Mouse (Mus musculus) heart, embryonic 15.5 days (tissue): ENCODE results near the gene Ndufa13. TPM values are rescaled to one million over a fixed set of nuclear protein-coding genes. Genes with fewer than 3 reads are reported as not detected.

ENCODE experiments used
- ATAC-seq: fragments of 200-750 bp; cut with Nextera tagmentation; replicated peaks from 2 replicates; pipeline ENCODE4 v1.8.0; 2017; ENCODE audit warnings: low read depth, moderate TSS enrichment; ENCODE audit not compliant: insufficient number of reproducible peaks, insufficient read depth, low FRiP score
- H3K27ac ChIP-seq: fragments of 300-500 bp; sonication (generic); 2 replicates; pipeline ENCODE4 v1.5.1; 2015; ENCODE audit warnings: mild to moderate bottlenecking, inconsistent platforms
- H3K27me3 ChIP-seq: fragments of 300-500 bp; sonication (generic); 2 replicates; pipeline ENCODE4 v1.6.1; 2015; ENCODE audit warnings: inconsistent platforms
- H3K36me3 ChIP-seq: fragments of 300-500 bp; sonication (generic); 2 replicates; pipeline ENCODE4 v1.6.1; 2015; ENCODE audit warnings: mild to moderate bottlenecking, inconsistent platforms
- H3K4me1 ChIP-seq: fragments of 300-500 bp; sonication (generic); replicated peaks from 2 replicates; pipeline ENCODE4 v1.6.1; 2015; ENCODE audit warnings: inconsistent platforms
- H3K4me2 ChIP-seq: fragments of 300-500 bp; sonication (generic); 2 replicates; pipeline ENCODE4 v1.6.1; 2015; ENCODE audit warnings: inconsistent platforms, mild to moderate bottlenecking, moderate library complexity
- H3K4me3 ChIP-seq: fragments of 300-500 bp; sonication (generic); 2 replicates; pipeline ENCODE4 v1.5.1; 2015; ENCODE audit warnings: mild to moderate bottlenecking, inconsistent platforms
- H3K9ac ChIP-seq: fragments of 300-500 bp; sonication (generic); 2 replicates; pipeline ENCODE4 v1.6.1; 2015; ENCODE audit warnings: mild to moderate bottlenecking, inconsistent platforms
- H3K9me3 ChIP-seq: fragments of 300-500 bp; sonication (generic); replicated peaks from 2 replicates; pipeline ENCODE4 v1.6.1; 2016; ENCODE audit warnings: inconsistent platforms
- WGBS: fragments of 180-500 bp; shearing (Covaris S2); methylation state at CpG from one replicate; pipeline ENCODE4 v1.1.7; 2015; ENCODE audit warnings: mixed read lengths; 5-methylcytosine and 5-hydroxymethylcytosine counted together
- polyA plus RNA-seq: library from polyadenylated mRNA; unstranded; fragments of >200 nt; fragmentation: Nextera tagmentation; extraction: Ambion mirVana; gene quantifications from 2 replicates; pipeline ENCODE4 v1.2.1, GENCODE M21; 2015

The Ndufa13 gene
- polyA plus RNA-seq, 1 experiment from 2014 or later: 390 TPM

DNA sequence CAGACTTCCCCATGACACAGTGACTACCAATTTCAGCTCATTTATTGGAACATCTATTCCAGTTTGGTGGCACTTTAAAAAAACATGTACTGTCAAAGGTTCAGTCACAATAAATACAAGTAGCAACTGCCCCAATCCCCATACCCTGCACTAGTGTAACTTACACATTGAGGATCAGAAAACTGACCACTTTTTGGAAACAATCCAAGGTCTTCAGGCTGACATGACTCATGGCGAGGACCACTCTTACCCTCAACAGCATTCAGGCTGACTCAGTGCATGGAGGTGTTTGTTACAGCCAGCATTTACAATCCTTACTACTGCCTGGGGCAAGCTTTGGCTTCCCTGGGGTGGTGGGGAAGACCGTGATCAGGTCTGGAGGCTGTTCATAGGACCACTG, 4.7 kb upstream of the Ndufa13 start:
- H3K4me2 ChIP-seq: no peak overlapping the region
- no peak overlapping the region for H3K27ac ChIP-seq
- peaks cover 44% of the 10 kb centered on the region for H3K36me3 ChIP-seq
- no peaks in the 10 kb centered on the region for H3K9me3 ChIP-seq
- H3K27me3 ChIP-seq: no peaks in the 10 kb centered on the region
- no peak overlapping the region for H3K4me3 ChIP-seq
- no peak overlapping the region for H3K9ac ChIP-seq
- WGBS: 72% methylated on average over 2 of the region's 2 CpGs
- H3K4me1 ChIP-seq: peaks cover 26% of the 10 kb centered on the region
- no peak for ATAC-seq

DNA sequence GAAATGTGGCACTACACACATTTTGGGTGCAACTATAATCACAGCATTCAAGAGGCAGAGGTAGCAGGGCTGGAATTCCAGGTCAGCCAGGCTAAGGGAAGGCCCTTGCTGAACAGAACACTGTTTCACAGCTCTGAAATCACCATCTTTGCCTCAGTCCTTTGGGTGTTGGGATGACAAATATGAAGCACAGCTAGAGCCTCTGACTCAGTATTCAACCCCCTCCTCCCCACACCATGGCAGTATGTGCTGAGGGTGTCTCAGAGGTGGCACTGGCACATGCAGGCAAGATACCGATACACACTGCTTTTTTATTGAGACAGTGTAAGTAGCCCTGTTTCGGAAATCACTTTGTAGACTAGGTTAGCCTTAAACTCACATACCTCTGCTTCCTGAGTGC, 3.9 kb upstream of the Ndufa13 start:
- no peak for ATAC-seq
- H3K9ac ChIP-seq: no peak overlapping the region
- no peak overlapping the region for H3K4me2 ChIP-seq
- H3K27me3 ChIP-seq: no peaks in the 10 kb centered on the region
- peaks cover 35% of the 10 kb centered on the region for H3K36me3 ChIP-seq
- 82% methylated on average over 2 of the region's 2 CpGs for WGBS
- H3K27ac ChIP-seq: no peak overlapping the region
- peaks cover 31% of the 10 kb centered on the region for H3K4me1 ChIP-seq
- H3K4me3 ChIP-seq: no peak overlapping the region
- no peaks in the 10 kb centered on the region for H3K9me3 ChIP-seq

DNA sequence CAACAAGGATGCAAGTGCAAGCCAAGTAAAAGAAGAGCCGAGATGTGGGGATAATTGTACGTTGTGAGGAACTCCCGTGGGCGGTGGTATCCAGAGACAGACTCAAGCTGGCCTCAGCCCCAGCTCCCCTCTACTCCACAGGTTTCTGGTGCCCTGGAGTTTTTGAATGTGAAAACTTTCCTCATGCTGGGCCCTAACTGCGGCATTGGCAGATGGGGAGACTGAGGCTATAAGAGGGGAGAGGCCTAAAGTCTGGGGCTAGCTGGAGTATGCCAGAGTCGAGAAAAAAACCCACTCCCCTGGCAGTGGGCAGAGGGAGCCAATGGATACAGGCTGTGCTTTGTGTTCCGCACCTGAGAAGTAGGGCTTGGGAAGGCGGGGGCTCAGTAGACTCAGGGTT, 1.7 kb upstream of the Ndufa13 start:
- H3K4me1 ChIP-seq: peaks cover 43% of the 10 kb centered on the region
- peaks cover 16% of the 10 kb centered on the region for H3K36me3 ChIP-seq
- no peaks in the 10 kb centered on the region for H3K27me3 ChIP-seq
- H3K9me3 ChIP-seq: no peaks in the 10 kb centered on the region
- H3K9ac ChIP-seq: no peak overlapping the region
- 79% methylated on average over 8 of the region's 8 CpGs for WGBS
- no peak for ATAC-seq
- H3K4me2 ChIP-seq: no peak overlapping the region
- H3K27ac ChIP-seq: no peak overlapping the region
- no peak overlapping the region for H3K4me3 ChIP-seq

DNA sequence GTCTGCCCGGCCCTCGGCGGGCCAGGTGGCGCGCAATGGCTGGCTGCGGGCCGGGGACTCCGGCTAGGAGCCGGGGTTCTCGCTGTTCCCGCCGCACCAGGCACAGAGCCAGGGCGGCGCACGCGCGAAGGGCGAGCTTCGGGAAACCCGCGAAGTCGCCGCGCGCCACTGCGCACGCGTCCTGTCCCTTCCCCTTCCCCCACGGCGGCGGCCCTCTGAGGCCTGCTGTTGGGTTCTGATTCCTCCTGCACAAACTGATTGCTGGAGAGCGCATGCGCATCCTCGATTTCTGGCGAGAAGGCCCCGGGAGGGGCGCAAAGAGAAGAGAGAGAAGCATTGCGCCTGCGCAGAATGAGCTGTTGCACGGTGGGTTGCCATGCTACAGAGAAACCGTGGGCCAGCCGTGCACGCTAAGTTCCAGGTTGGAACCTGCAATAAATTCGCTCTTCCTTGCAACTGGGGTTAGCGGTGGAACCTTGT, 745 bp upstream of the Ndufa13 start:
- Histone ChIP-seq H3K27me3 (no peaks in the 10 kb centered on the region), H3K27ac (peak overlapping the region; percentile 93), H3K9me3 (no peaks in the 10 kb centered on the region), H3K9ac (peak overlapping the region; percentile 70), H3K4me1 (peaks cover 50% of the 10 kb centered on the region), H3K4me2 (peak overlapping the region; percentile 90), H3K36me3 (peaks cover 8% of the 10 kb centered on the region), H3K4me3 (peak overlapping the region; percentile 79)
- ATAC-seq: peak; percentile 87
- WGBS: under 1% methylated on average over 45 of the region's 45 CpGs

DNA sequence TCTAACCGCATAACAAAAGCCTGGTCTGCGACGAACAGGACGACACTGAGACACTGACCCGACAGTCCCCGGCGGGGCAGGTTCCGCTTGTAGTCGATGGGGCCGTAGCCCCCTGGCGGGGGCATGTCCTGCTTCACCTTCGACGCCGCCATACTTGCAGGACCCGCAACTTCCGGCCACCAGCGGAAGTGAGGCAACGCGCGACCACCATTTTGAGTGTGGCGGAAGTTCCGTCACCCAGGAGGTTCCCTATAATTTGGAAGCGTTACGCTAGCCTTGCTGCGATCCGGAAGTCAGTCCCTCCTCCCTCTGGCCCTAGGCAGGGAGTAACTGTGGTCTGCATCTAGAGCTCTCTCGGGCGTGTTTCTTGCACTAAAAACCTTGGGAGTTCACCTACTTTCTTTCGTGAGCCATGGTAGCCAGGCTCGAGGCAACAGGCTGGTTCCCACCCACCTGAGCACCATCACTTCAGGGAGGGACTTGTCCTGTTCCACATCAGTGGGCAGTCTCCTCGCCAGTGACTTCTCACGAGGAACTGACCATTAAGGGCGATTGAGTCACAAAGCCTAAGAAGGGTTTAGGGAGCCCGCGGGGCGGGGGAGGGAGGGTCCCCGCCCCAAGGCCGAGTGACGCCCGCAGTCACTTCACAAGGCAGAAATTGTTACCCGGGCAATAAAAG, 735 bp downstream of the Ndufa13 start:
- peaks cover 3% of the 10 kb centered on the region for H3K36me3 ChIP-seq
- H3K27ac ChIP-seq: peak overlapping the region; percentile 93
- H3K4me1 ChIP-seq: peaks cover 64% of the 10 kb centered on the region
- 1% methylated on average over 41 of the region's 41 CpGs for WGBS
- H3K27me3 ChIP-seq: no peaks in the 10 kb centered on the region
- peak overlapping the region; percentile 71 for H3K9ac ChIP-seq
- H3K4me2 ChIP-seq: peak overlapping the region; percentile 90
- peak overlapping the region; percentile 79 for H3K4me3 ChIP-seq
- no peaks in the 10 kb centered on the region for H3K9me3 ChIP-seq
- peak; percentile 65 for ATAC-seq

DNA sequence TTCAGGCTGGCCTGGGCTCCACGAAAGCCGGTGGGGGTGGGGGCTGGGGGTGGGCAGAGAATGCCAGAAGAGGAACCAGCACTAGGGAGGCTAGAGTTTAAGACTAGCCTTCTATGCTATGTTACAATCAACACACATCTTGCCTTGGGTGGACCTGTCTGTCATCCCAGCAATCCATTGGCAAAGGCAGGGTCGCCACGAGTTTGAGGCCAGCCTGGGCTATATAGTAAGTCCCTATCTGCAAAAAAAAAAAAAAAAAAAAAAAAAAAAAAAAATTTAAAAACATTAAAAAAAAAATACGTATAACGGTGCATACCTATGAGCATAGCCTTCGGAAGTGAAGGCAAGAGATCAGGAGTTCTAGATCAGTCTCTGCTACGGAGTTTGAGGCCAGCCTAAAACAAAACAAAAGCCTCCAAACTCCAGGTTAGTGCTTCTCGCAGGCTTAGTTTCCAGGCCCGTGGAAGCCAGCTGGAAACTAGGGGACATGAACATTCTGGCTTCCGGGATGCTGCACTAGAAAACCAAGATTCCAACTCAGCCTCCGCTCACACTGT, 1.4 kb downstream of the Ndufa13 start:
- Histone ChIP-seq H3K27ac (peak overlapping the region; percentile 93), H3K36me3 (peaks cover 3% of the 10 kb centered on the region), H3K9ac (peak overlapping the region; percentile 71), H3K4me2 (peak overlapping the region; percentile 90), H3K27me3 (no peaks in the 10 kb centered on the region), H3K9me3 (no peaks in the 10 kb centered on the region), H3K4me3 (peak overlapping the region; percentile 79), H3K4me1 (peaks cover 66% of the 10 kb centered on the region)
- 12% methylated on average over 12 of the region's 12 CpGs for WGBS
- no peak; the same call in 1 of the 2 replicates for ATAC-seq

DNA sequence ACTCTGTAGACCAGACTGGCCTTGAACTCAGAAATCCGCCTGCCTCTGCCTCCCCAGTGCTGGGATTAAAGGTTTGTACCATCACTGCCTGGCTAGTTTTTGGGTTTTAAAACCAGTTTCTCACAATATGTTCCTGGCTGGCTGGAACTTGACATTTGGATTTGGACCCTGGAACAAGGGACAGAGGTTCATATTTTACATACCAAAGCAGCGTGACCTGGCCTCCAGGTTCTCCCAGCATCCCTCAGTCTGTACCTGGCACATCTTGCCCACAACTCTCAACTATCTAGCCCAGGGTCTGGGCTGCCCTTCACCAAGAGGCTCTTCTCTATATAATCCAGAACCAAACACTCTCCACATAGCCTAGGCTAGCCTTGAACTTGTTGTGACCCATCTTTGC, 2.5 kb downstream of the Ndufa13 start:
- Histone ChIP-seq H3K36me3 (peaks cover 3% of the 10 kb centered on the region), H3K4me1 (peaks cover 76% of the 10 kb centered on the region), H3K9ac (no peak overlapping the region), H3K4me3 (0 out of 2 replicates have a peak overlapping the region, but pooled peaks have one; percentile 79), H3K27me3 (no peaks in the 10 kb centered on the region), H3K4me2 (peak overlapping the region; percentile 90), H3K27ac (no peak overlapping the region), H3K9me3 (no peaks in the 10 kb centered on the region)
- WGBS: 86% methylated on average over 2 of the region's 2 CpGs
- ATAC-seq: no peak

DNA sequence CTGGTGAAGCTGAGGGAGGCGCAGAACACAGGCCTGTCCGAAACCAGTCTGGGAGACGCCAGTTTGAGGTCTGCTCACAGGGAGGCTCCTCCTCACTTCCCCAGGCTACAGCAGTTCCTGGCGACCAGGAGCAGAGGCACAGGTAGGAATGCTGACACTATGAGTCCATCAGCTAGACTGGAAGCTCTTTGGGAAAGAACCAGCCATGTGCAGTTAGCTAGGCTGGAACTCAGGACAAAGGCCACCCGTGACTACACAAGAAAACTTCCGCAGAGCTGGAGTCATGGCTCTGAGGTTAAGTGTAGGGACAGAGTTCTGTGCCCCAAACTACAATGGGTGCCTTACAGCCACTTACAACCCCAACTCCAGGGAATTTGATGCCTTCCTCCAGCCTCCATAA, 4.5 kb downstream of the Ndufa13 start:
- H3K27ac ChIP-seq: no peak overlapping the region
- H3K9me3 ChIP-seq: no peaks in the 10 kb centered on the region
- no peak overlapping the region for H3K9ac ChIP-seq
- H3K4me1 ChIP-seq: peaks cover 78% of the 10 kb centered on the region
- WGBS: 83% methylated on average over 6 of the region's 6 CpGs
- ATAC-seq: no peak
- H3K36me3 ChIP-seq: peaks cover 17% of the 10 kb centered on the region
- no peak overlapping the region for H3K4me3 ChIP-seq
- no peaks in the 10 kb centered on the region for H3K27me3 ChIP-seq
- H3K4me2 ChIP-seq: no peak overlapping the region

DNA sequence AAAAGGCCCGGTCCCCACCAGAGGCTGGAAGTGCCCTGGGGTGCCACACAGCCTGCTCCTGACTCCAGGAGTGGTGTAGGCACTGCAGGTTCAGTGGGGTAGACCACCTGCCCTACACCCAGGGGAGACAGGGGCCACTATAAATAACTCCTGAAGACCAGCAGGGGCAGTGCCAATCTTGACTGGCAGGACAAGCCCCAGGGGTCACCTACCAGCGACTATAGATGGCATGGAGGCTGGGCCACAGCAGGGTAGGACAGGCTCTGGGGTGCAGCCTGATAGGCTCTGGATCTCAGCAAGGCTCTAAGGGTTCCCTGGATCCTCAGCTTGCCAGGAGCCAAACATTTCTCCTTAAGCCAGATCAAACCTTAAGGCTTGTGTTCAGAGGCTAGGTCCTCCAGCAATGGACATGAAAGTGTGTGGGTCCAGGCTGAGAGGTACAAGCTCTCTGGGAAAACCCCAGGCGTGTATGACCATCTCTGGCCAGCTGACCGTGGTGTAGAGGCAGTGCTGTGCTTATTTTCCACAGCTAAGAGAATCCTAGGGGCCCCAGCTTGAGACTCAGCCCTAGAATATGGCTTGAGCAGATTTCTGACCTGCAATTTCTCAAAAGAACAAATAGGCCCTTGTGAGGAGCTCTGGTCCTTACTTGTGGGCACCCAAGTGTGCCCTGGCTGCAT, 6.4 kb downstream of the Ndufa13 start:
- H3K9ac ChIP-seq: 0 out of 2 replicates have a peak overlapping the region, but pooled peaks have one; percentile 32
- no peaks in the 10 kb centered on the region for H3K27me3 ChIP-seq
- 59% methylated on average over 4 of the region's 4 CpGs for WGBS
- H3K36me3 ChIP-seq: peaks cover 20% of the 10 kb centered on the region
- peaks cover 66% of the 10 kb centered on the region for H3K4me1 ChIP-seq
- H3K27ac ChIP-seq: no peak overlapping the region
- H3K4me2 ChIP-seq: no peak overlapping the region
- 0 out of 2 replicates have a peak, but pooled peaks have one; percentile 20 for ATAC-seq
- no peak overlapping the region for H3K4me3 ChIP-seq
- H3K9me3 ChIP-seq: no peaks in the 10 kb centered on the region

DNA sequence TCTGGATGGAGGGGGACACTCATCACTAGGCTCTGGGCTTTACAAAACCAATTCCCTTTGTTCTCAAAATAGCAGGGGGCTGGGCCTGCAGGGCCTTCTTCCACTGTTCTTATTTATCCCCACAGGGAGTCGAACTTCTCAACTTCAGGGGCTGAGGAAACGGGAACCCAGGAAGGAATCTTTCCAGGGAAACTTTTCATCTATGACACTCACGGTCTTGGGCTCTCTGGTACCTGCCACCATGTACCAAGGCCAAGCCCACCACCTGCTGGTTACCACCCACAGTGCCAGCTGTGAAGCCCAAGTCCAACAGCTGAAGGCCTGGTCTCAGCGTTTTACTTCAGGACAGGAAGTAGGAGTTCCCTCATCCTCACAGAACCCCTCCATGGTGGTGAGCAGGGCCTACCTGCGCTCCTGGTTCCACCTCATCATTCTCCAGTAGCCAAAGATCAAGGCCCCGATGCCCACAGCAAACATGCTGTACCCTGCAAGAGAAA, 7.5 kb downstream of the Ndufa13 start:
- Histone ChIP-seq H3K9ac (0 out of 2 replicates have a peak overlapping the region, but pooled peaks have one; percentile 5), H3K36me3 (peaks cover 20% of the 10 kb centered on the region), H3K9me3 (no peaks in the 10 kb centered on the region), H3K4me1 (peaks cover 58% of the 10 kb centered on the region), H3K27ac (no peak overlapping the region), H3K4me2 (no peak overlapping the region), H3K27me3 (peaks cover 10% of the 10 kb centered on the region), H3K4me3 (no peak overlapping the region)
- WGBS: 62% methylated on average over 6 of the region's 6 CpGs
- no peak for ATAC-seq

DNA sequence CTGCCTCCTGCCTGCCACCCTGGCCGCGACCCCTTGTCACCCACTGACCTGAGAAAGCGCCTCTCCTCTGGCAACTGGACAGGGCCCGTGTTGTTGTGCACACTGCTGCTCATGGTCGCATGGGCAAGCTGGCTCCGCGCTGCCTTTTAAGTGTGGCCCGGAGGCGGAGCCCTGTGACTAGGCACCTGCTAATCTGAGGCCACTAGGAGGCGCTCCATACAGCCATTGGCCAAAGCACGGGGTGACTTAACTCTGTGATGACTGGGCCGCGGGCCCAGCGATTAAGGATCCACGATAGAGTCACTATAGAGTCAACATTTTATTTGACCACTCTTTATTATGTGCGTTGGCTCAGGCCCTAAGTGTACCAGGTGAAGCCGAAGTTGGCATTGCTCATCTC, 8.5 kb downstream of the Ndufa13 start:
- peaks cover 63% of the 10 kb centered on the region for H3K4me1 ChIP-seq
- WGBS: 56% methylated on average over 17 of the region's 17 CpGs
- peaks cover 16% of the 10 kb centered on the region for H3K36me3 ChIP-seq
- no peak overlapping the region for H3K9ac ChIP-seq
- no peak overlapping the region for H3K27ac ChIP-seq
- peaks cover 20% of the 10 kb centered on the region for H3K27me3 ChIP-seq
- no peak for ATAC-seq
- H3K9me3 ChIP-seq: no peaks in the 10 kb centered on the region
- H3K4me2 ChIP-seq: no peak overlapping the region
- H3K4me3 ChIP-seq: no peak overlapping the region
